ENCODE assay signal across 8 mouse cellular contexts in genomic region chr17:24724184-24724583, GRCm38 (mm10). TPM values are rescaled to one million over a fixed set of nuclear protein-coding genes. Genes with fewer than 3 reads are reported as not detected.
DNase-seq lines count a peak whose midpoint lies in the region; ATAC-seq lines count a peak whose summit lies in the region.

Gene Ndufb10, minus strand, starts transcription at chr17:24724478.

- peak; percentile 67 for ATAC-seq in heart, embryonic 14.5 days (ENCODE audit: insufficient number of reproducible peaks, insufficient read depth, low FRiP score, low read depth)
- peak; percentile 74 for ATAC-seq in liver, embryonic 13.5 days (ENCODE audit: low read depth)
- peak; percentile 75 for ATAC-seq in stomach, embryonic 16.5 days (ENCODE audit: insufficient read depth, low FRiP score)

- peak within 1 kb of the TSS; percentile 74 for H3K4me2 ChIP-seq in heart, embryonic 14.5 days (ENCODE audit: low read length)
- H3K4me2 ChIP-seq in liver, embryonic 13.5 days: peak within 1 kb of the TSS; percentile 87
- peak within 1 kb of the TSS; percentile 72 for H3K4me2 ChIP-seq in stomach, embryonic 16.5 days (ENCODE audit: low read depth, low read length)

- under 1% methylated on average over 30 of the region's 30 CpGs for WGBS in heart, embryonic 14.5 days
- whole genome bisulfite sequencing in liver, embryonic 13.5 days (ENCODE audit: insufficient replicate concordance): under 1% methylated on average over 30 of the region's 30 CpGs
- under 1% methylated on average over 30 of the region's 30 CpGs for WGBS in stomach, embryonic 16.5 days

- peak within 1 kb of the TSS; percentile 96 for H3K27ac ChIP-seq in brown adipose tissue, adult 24 weeks (replicated peaks; ENCODE audit: low read depth, low read length)
- peak within 1 kb of the TSS; percentile 86 to 94 for H3K27ac ChIP-seq in heart, embryonic 14.5 days (replicated peaks in 1 of 2; ENCODE audit: control insufficient read depth in 1 of 2, insufficient read depth in 1 of 2, low read depth in 2 of 2, low read length in 2 of 2)
- H3K27ac ChIP-seq in liver, embryonic 13.5 days: peak within 1 kb of the TSS; percentile 89
- H3K27ac ChIP-seq in stomach, embryonic 16.5 days (ENCODE audit: low read length): peak within 1 kb of the TSS; percentile 86

- H3K27me3 ChIP-seq in heart, embryonic 14.5 days (ENCODE audit: control insufficient read depth, insufficient read depth, low read length): no peaks in the 10 kb centered on the region
- H3K27me3 ChIP-seq in liver, embryonic 13.5 days: 0 out of 2 replicates have a peak, but pooled peaks cover 13% of the 10 kb centered on the region
- no peaks in the 10 kb centered on the region; the same call in 1 of the 2 replicates for H3K27me3 ChIP-seq in stomach, embryonic 16.5 days (ENCODE audit: control insufficient read depth, insufficient read depth, low read length)

- no peaks in the 10 kb centered on the region for H3K9me3 ChIP-seq in heart, embryonic 14.5 days (ENCODE audit: control insufficient read depth, low read length)
- no peaks in the 10 kb centered on the region for H3K9me3 ChIP-seq in liver, embryonic 13.5 days (replicated peaks)
- no peaks in the 10 kb centered on the region for H3K9me3 ChIP-seq in stomach, embryonic 16.5 days (replicated peaks; ENCODE audit: control insufficient read depth, low read length)

- peak within 1 kb of the TSS; percentile 99 for H3K9ac ChIP-seq in heart, embryonic 14.5 days (ENCODE audit: low read length)
- peak within 1 kb of the TSS; percentile 91 for H3K9ac ChIP-seq in liver, embryonic 13.5 days
- peak within 1 kb of the TSS; percentile 90 for H3K9ac ChIP-seq in stomach, embryonic 16.5 days (ENCODE audit: low read length)

- DNase-seq in CD4-positive, CD25-positive, alpha-beta regulatory T cell, adult 2 months (ENCODE audit: low read depth, low spot score): peak; percentile 98
- peak; percentile 88 for DNase-seq in fibroblast of lung, adult 2 months (ENCODE audit: low read depth)
- DNase-seq in kidney, postnatal 14 days: peak; percentile 97
- DNase-seq in liver, embryonic 13.5 days: peak; percentile 92
- peak; percentile 98 for DNase-seq in neural tube, embryonic 10.5 days (ENCODE audit: extremely low spot score, low spot score)

- H3K36me3 ChIP-seq in heart, embryonic 14.5 days (ENCODE audit: control insufficient read depth, insufficient read depth, low read length): peaks cover 22% of the 10 kb centered on the region
- peaks cover 21% of the 10 kb centered on the region for H3K36me3 ChIP-seq in liver, embryonic 13.5 days
- H3K36me3 ChIP-seq in stomach, embryonic 16.5 days (ENCODE audit: control insufficient read depth, insufficient read depth, low read length): no peaks in the 10 kb centered on the region

- H3K4me1 ChIP-seq in brown adipose tissue, adult 24 weeks (ENCODE audit: control insufficient read depth, insufficient read depth, insufficient read length, low read length): no peaks in the 10 kb centered on the region
- peaks cover 6 to 24% of the 10 kb centered on the region in 2 experiments for H3K4me1 ChIP-seq in heart, embryonic 14.5 days (ENCODE audit: control insufficient read depth in 2 of 2, insufficient read depth in 2 of 2, low read length in 2 of 2)
- peaks cover 40% of the 10 kb centered on the region for H3K4me1 ChIP-seq in liver, embryonic 13.5 days (replicated peaks)
- peaks cover 19% of the 10 kb centered on the region for H3K4me1 ChIP-seq in stomach, embryonic 16.5 days (ENCODE audit: control insufficient read depth, insufficient read depth, low read length)

- peak within 1 kb of the TSS; percentile 87 for H3K4me3 ChIP-seq in brown adipose tissue, adult 24 weeks (ENCODE audit: insufficient read depth, low read depth, low read length)
- peak within 1 kb of the TSS; percentile 86 to 89 for H3K4me3 ChIP-seq in heart, embryonic 14.5 days (ENCODE audit: control insufficient read depth in 1 of 2, insufficient read depth in 1 of 2, low read depth in 1 of 2, low read length in 2 of 2)
- H3K4me3 ChIP-seq in liver, embryonic 13.5 days (replicated peaks): peak within 1 kb of the TSS; percentile 82
- H3K4me3 ChIP-seq in stomach, embryonic 16.5 days (replicated peaks; ENCODE audit: low read length): peak within 1 kb of the TSS; percentile 90

RNA-seq across cellular contexts. Expression of gene Ndufb10, which starts in this region (rescaled TPM):
- polyA plus RNA-seq in brown adipose tissue, adult 24 weeks (2012; ENCODE audit: insufficient read depth, insufficient read length, missing spikeins): 1,098 and 1,103 TPM in 2 replicates
- 556 and 564 TPM in 2 replicates for polyA plus RNA-seq in heart, embryonic 14.5 days (2014; fragmentation: Nextera tagmentation; extraction: Ambion mirVana)
- polyA plus RNA-seq in liver, embryonic 13.5 days (2015; fragmentation: Nextera tagmentation; extraction: Ambion mirVana): 206 and 216 TPM in 2 replicates
- polyA plus RNA-seq in stomach, embryonic 16.5 days (2015; fragmentation: Nextera tagmentation; extraction: Ambion mirVana): 225 and 246 TPM in 2 replicates

Comparison
In these comparisons a context has a peak if more than half of its experiments do, and no peak if none do; other contexts are left out.
1. Peak in every context shown above with its lines: DNase-seq, ATAC-seq, H3K4me3 ChIP-seq and H3K27ac ChIP-seq.